9 mouse cellular contexts compared by ENCODE assay signal in genomic region chr11:101841998-101842772, GRCm38 (mm10). TPM values are rescaled to one million over a fixed set of nuclear protein-coding genes. Genes with fewer than 3 reads are reported as not detected.
A peak's percentile ranks its signal among the peaks of the same experiment; 100 is the strongest.
DNase-seq lines count a peak whose midpoint lies in the region; ATAC-seq and TF ChIP-seq lines count a peak whose summit lies in the region.
"Had no signal": no experiment of that assay in that cellular context is flagged by ENCODE, and none has a peak within 500 bp of the region (broad histone marks: within the 10 kb centered on the region; RNA-seq: fewer than 3 reads in every experiment).

No protein-coding gene starts in this region.

- peak overlapping the region; percentile 38 for H3K27ac ChIP-seq in neural tube, embryonic 15.5 days (replicated peaks)
- H3K27ac ChIP-seq in embryonic facial prominence, embryonic 14.5 days (replicated peaks; ENCODE audit: low read depth, low read length) = peak overlapping the region; percentile 73
- peak overlapping the region; percentile 70 for H3K27ac ChIP-seq in kidney, postnatal 0 days
- H3K27ac ChIP-seq in stomach, embryonic 15.5 days = peak overlapping the region; percentile 72
- no peak overlapping the region for H3K27ac ChIP-seq in midbrain, embryonic 13.5 days
- H3K27ac ChIP-seq in forebrain, embryonic 12.5 days = no peak overlapping the region

- DNase-seq in neural tube, embryonic 10.5 days (ENCODE audit: extremely low spot score, low spot score) = no peak
- peak; percentile 81 for DNase-seq in embryonic facial prominence, embryonic 14.5 days (ENCODE audit: low spot score)
- DNase-seq in kidney, postnatal 0 days (ENCODE audit: low spot score) = peak; percentile 54
- no peak for DNase-seq in spleen, postnatal 36 days (ENCODE audit: low spot score in 2 of 2)
- DNase-seq: thymus, postnatal 14 days had no signal

- no peaks in the 10 kb centered on the region for H3K36me3 ChIP-seq in neural tube, embryonic 15.5 days
- no peaks in the 10 kb centered on the region for H3K36me3 ChIP-seq in embryonic facial prominence, embryonic 14.5 days (ENCODE audit: control insufficient read depth, insufficient read depth, low read length)
- no peaks in the 10 kb centered on the region for H3K36me3 ChIP-seq in kidney, postnatal 0 days (ENCODE audit: insufficient read depth, low read length)
- no peaks in the 10 kb centered on the region for H3K36me3 ChIP-seq in stomach, embryonic 15.5 days
- H3K36me3 ChIP-seq in midbrain, embryonic 13.5 days = no peaks in the 10 kb centered on the region
- H3K36me3 ChIP-seq in forebrain, embryonic 12.5 days (replicated peaks) = no peaks in the 10 kb centered on the region

- no peak for TF ChIP-seq CTCF in kidney, postnatal 0 days (IDR thresholded peaks at IDR 0.05; ENCODE audit: low read depth)

- H3K4me1 ChIP-seq in neural tube, embryonic 15.5 days = peaks cover 4% of the 10 kb centered on the region; the same call in 1 of the 2 replicates
- H3K4me1 ChIP-seq in embryonic facial prominence, embryonic 14.5 days (ENCODE audit: control insufficient read depth, insufficient read depth, low read length) = 0 out of 2 replicates have a peak, but pooled peaks cover 8% of the 10 kb centered on the region
- H3K4me1 ChIP-seq in kidney, postnatal 0 days (replicated peaks; ENCODE audit: insufficient read depth, low read length) = no peaks in the 10 kb centered on the region; the same call in 1 of the 2 replicates
- H3K4me1 ChIP-seq in stomach, embryonic 15.5 days = peaks cover 11% of the 10 kb centered on the region; the same call in 1 of the 2 replicates
- no peaks in the 10 kb centered on the region for H3K4me1 ChIP-seq in midbrain, embryonic 13.5 days (replicated peaks)
- no peaks in the 10 kb centered on the region for H3K4me1 ChIP-seq in forebrain, embryonic 12.5 days

- no peak for ATAC-seq in neural tube, embryonic 15.5 days (ENCODE audit: low FRiP score)
- peak; percentile 84 for ATAC-seq in embryonic facial prominence, embryonic 14.5 days (ENCODE audit: low read depth)
- peak; percentile 81 for ATAC-seq in kidney, postnatal 0 days (replicated peaks; ENCODE audit: low FRiP score, low read depth)
- peak; percentile 59 for ATAC-seq in stomach, embryonic 15.5 days (ENCODE audit: insufficient read depth, low FRiP score, low read depth)
- no peak for ATAC-seq in midbrain, embryonic 13.5 days
- ATAC-seq in forebrain, embryonic 12.5 days (ENCODE audit: low FRiP score) = no peak

- no peaks in the 10 kb centered on the region for H3K27me3 ChIP-seq in neural tube, embryonic 15.5 days (replicated peaks)
- no peaks in the 10 kb centered on the region for H3K27me3 ChIP-seq in embryonic facial prominence, embryonic 14.5 days (replicated peaks; ENCODE audit: control insufficient read depth, insufficient read depth, low read length)
- no peaks in the 10 kb centered on the region for H3K27me3 ChIP-seq in kidney, postnatal 0 days (ENCODE audit: insufficient read depth, low read length)
- no peaks in the 10 kb centered on the region for H3K27me3 ChIP-seq in stomach, embryonic 15.5 days (replicated peaks)
- no peaks in the 10 kb centered on the region for H3K27me3 ChIP-seq in midbrain, embryonic 13.5 days
- no peaks in the 10 kb centered on the region for H3K27me3 ChIP-seq in forebrain, embryonic 12.5 days

- no peak overlapping the region for H3K4me2 ChIP-seq in neural tube, embryonic 15.5 days
- H3K4me2 ChIP-seq in embryonic facial prominence, embryonic 14.5 days (ENCODE audit: low read depth, low read length) = no peak overlapping the region
- no peak overlapping the region for H3K4me2 ChIP-seq in kidney, postnatal 0 days (ENCODE audit: low read length)
- H3K4me2 ChIP-seq in stomach, embryonic 15.5 days = no peak overlapping the region
- no peak overlapping the region for H3K4me2 ChIP-seq in midbrain, embryonic 13.5 days (replicated peaks)
- no peak overlapping the region for H3K4me2 ChIP-seq in forebrain, embryonic 12.5 days

- H3K9me3 ChIP-seq in neural tube, embryonic 15.5 days (replicated peaks) = no peaks in the 10 kb centered on the region
- H3K9me3 ChIP-seq in embryonic facial prominence, embryonic 14.5 days (ENCODE audit: control insufficient read depth, low read length) = peaks cover 5% of the 10 kb centered on the region; the same call in 1 of the 2 replicates
- H3K9me3 ChIP-seq in kidney, postnatal 0 days (replicated peaks; ENCODE audit: low read length) = no peaks in the 10 kb centered on the region
- no peaks in the 10 kb centered on the region for H3K9me3 ChIP-seq in stomach, embryonic 15.5 days
- no peaks in the 10 kb centered on the region for H3K9me3 ChIP-seq in midbrain, embryonic 13.5 days
- H3K9me3 ChIP-seq in forebrain, embryonic 12.5 days = no peaks in the 10 kb centered on the region

- WGBS in neural tube, embryonic 15.5 days = 81% methylated on average over 15 of the region's 15 CpGs
- WGBS in embryonic facial prominence, embryonic 14.5 days = 62% methylated on average over 15 of the region's 15 CpGs
- 62% methylated on average over 15 of the region's 15 CpGs for WGBS in kidney, postnatal 0 days
- WGBS in stomach, embryonic 15.5 days = 61% methylated on average over 15 of the region's 15 CpGs
- 84% methylated on average over 15 of the region's 15 CpGs for WGBS in midbrain, embryonic 13.5 days
- WGBS in forebrain, embryonic 12.5 days = 86% methylated on average over 15 of the region's 15 CpGs

- no peak overlapping the region for H3K9ac ChIP-seq in neural tube, embryonic 15.5 days (replicated peaks)
- 0 out of 2 replicates have a peak overlapping the region, but pooled peaks have one; percentile 26 for H3K9ac ChIP-seq in embryonic facial prominence, embryonic 14.5 days (ENCODE audit: low read depth, low read length)
- H3K9ac ChIP-seq in kidney, postnatal 0 days (ENCODE audit: low read depth, low read length) = no peak overlapping the region
- no peak overlapping the region for H3K9ac ChIP-seq in stomach, embryonic 15.5 days
- H3K9ac ChIP-seq in midbrain, embryonic 13.5 days (replicated peaks) = no peak overlapping the region
- H3K9ac ChIP-seq in forebrain, embryonic 12.5 days = no peak overlapping the region

- no peak overlapping the region for H3K4me3 ChIP-seq in neural tube, embryonic 15.5 days (replicated peaks)
- H3K4me3 ChIP-seq in embryonic facial prominence, embryonic 14.5 days (ENCODE audit: low read depth, low read length) = no peak overlapping the region
- H3K4me3 ChIP-seq in kidney, postnatal 0 days (replicated peaks; ENCODE audit: low read depth, low read length) = no peak overlapping the region
- no peak overlapping the region for H3K4me3 ChIP-seq in stomach, embryonic 15.5 days (replicated peaks)
- no peak overlapping the region for H3K4me3 ChIP-seq in midbrain, embryonic 13.5 days (replicated peaks)
- no peak overlapping the region for H3K4me3 ChIP-seq in forebrain, embryonic 12.5 days (replicated peaks)

RNA-seq across cellular contexts. Expression of gene Meox1, which starts 52.0 kb away (rescaled TPM):
- polyA plus RNA-seq in neural tube, embryonic 15.5 days (2015; fragmentation: Nextera tagmentation; extraction: Ambion mirVana) = 1.3 and 2.0 TPM in 2 replicates
- polyA plus RNA-seq in embryonic facial prominence, embryonic 14.5 days (2014; fragmentation: Nextera tagmentation; extraction: Ambion mirVana) = 12.7 and 16.7 TPM in 2 replicates
- 13.9 and 14.3 TPM in 2 replicates for polyA plus RNA-seq in kidney, postnatal 0 days (2015; fragmentation: Nextera tagmentation; extraction: Ambion mirVana)
- polyA plus RNA-seq in stomach, embryonic 15.5 days (2015; fragmentation: Nextera tagmentation; extraction: Ambion mirVana) = 5.0 and 5.3 TPM in 2 replicates
- 0.12 and 0.13 TPM in 2 replicates for polyA plus RNA-seq in midbrain, embryonic 13.5 days (2015; fragmentation: Nextera tagmentation; extraction: Ambion mirVana)
- polyA plus RNA-seq in forebrain, embryonic 12.5 days (2016; fragmentation: Nextera tagmentation; extraction: Ambion mirVana) = 0.17 and 0.60 TPM in 2 replicates

RNA-seq across cellular contexts. Expression of gene Etv4, which starts 57.0 kb away (rescaled TPM):
- polyA plus RNA-seq in neural tube, embryonic 15.5 days (2015; fragmentation: Nextera tagmentation; extraction: Ambion mirVana) = 25.9 and 29.5 TPM in 2 replicates
- 9.3 and 11.8 TPM in 2 replicates for polyA plus RNA-seq in embryonic facial prominence, embryonic 14.5 days (2014; fragmentation: Nextera tagmentation; extraction: Ambion mirVana)
- polyA plus RNA-seq in kidney, postnatal 0 days (2015; fragmentation: Nextera tagmentation; extraction: Ambion mirVana) = 42.6 and 44.7 TPM in 2 replicates
- polyA plus RNA-seq in stomach, embryonic 15.5 days (2015; fragmentation: Nextera tagmentation; extraction: Ambion mirVana) = 6.8 and 9.0 TPM in 2 replicates
- polyA plus RNA-seq in midbrain, embryonic 13.5 days (2015; fragmentation: Nextera tagmentation; extraction: Ambion mirVana) = 1.9 and 4.1 TPM in 2 replicates
- polyA plus RNA-seq in forebrain, embryonic 12.5 days (2016; fragmentation: Nextera tagmentation; extraction: Ambion mirVana) = 4.7 and 7.0 TPM in 2 replicates

Comparison
In these comparisons a context has a peak if more than half of its experiments do, and no peak if none do; other contexts are left out.
1. ATAC-seq: peak in embryonic facial prominence, embryonic 14.5 days (single experiment), kidney, postnatal 0 days (single experiment) and stomach, embryonic 15.5 days (single experiment); none in neural tube, embryonic 15.5 days (single experiment), midbrain, embryonic 13.5 days (single experiment) and forebrain, embryonic 12.5 days (single experiment).
2. H3K27ac ChIP-seq: peak in neural tube, embryonic 15.5 days (single experiment), embryonic facial prominence, embryonic 14.5 days (single experiment), kidney, postnatal 0 days (single experiment) and stomach, embryonic 15.5 days (single experiment); none in midbrain, embryonic 13.5 days (single experiment) and forebrain, embryonic 12.5 days (single experiment).
3. DNase-seq: peak in embryonic facial prominence, embryonic 14.5 days (single experiment) and kidney, postnatal 0 days (single experiment); none in neural tube, embryonic 10.5 days (single experiment) and spleen, postnatal 36 days (0 of 2).